Mouse (Mus musculus) ES-Bruce4 (cell line): ENCODE data around the gene Erc2.

Experiments
- CTCF ChIP-seq: IDR thresholded peaks from one replicate; pipeline ENCODE4 v1.8.1; 2011; ENCODE audit warnings: low read depth, low read length
- EP300 ChIP-seq: IDR thresholded peaks from 2 replicates; pipeline ENCODE4 v1.6.1; 2011; ENCODE audit warnings: low read depth, low read length; ENCODE audit not compliant: insufficient read depth
- POLR2A ChIP-seq: IDR thresholded peaks from one replicate; pipeline ENCODE4 v1.8.1; 2011; ENCODE audit warnings: low read length; ENCODE audit not compliant: insufficient read depth

- TF ChIP-seq POLR2A (no peak), CTCF (no peak), EP300 (no peak)
Measured at GRCm38 (mm10) chr14:27675071-27675470, 52.8 kb downstream of the Erc2 start.
